Mouse (Mus musculus) stomach, postnatal 0 days (tissue): ENCODE measurements around the gene Ccnk. TPM values are rescaled to one million over a fixed set of nuclear protein-coding genes. Genes with fewer than 3 reads are reported as not detected.

Source experiments
- ATAC-seq: fragments of 200-750 bp; cut with Nextera tagmentation; 2 replicates; pipeline ENCODE4 v1.8.0; 2017; ENCODE audit not compliant: low FRiP score, low TSS enrichment
- DNase-seq: peaks from one replicate; pipeline ENCODE4 v3.0.0-alpha.2; 2016; ENCODE audit warnings: low spot score
- H3K27ac ChIP-seq: fragments of 300-500 bp; sonication (generic); replicated peaks from 2 replicates; pipeline ENCODE4 v1.5.1; 2014; ENCODE audit warnings: mild to moderate bottlenecking, control low read depth
- H3K27me3 ChIP-seq: fragments of 300-500 bp; sonication (generic); 2 replicates; pipeline ENCODE4 v1.6.1; 2014; ENCODE audit warnings: low read length; ENCODE audit not compliant: control insufficient read depth, insufficient read depth
- H3K36me3 ChIP-seq: fragments of 300-500 bp; sonication (generic); 2 replicates; pipeline ENCODE4 v1.6.1; 2014; ENCODE audit warnings: low read length, mixed read lengths; ENCODE audit not compliant: control insufficient read depth, insufficient read depth
- H3K4me1 ChIP-seq: fragments of 300-500 bp; sonication (generic); replicated peaks from 2 replicates; pipeline ENCODE4 v1.6.1; 2014; ENCODE audit warnings: antibody characterized with exemption; ENCODE audit not compliant: control insufficient read depth, insufficient read depth
- H3K4me2 ChIP-seq: fragments of 300-500 bp; sonication (generic); replicated peaks from 2 replicates; pipeline ENCODE4 v1.6.1; 2014; ENCODE audit warnings: low read depth, mild to moderate bottlenecking, control low read depth, moderate library complexity
- H3K4me3 ChIP-seq: fragments of 300-500 bp; sonication (generic); 2 replicates; pipeline ENCODE4 v1.5.1; 2014; ENCODE audit warnings: low read depth, low read length, control low read depth
- H3K9ac ChIP-seq: fragments of 300-500 bp; sonication (generic); 2 replicates; pipeline ENCODE4 v1.6.1; 2014; ENCODE audit warnings: mild to moderate bottlenecking, low read length, control low read depth, mixed read lengths
- H3K9me3 ChIP-seq: fragments of 300-500 bp; sonication (generic); 2 replicates; pipeline ENCODE4 v1.6.1; 2016; ENCODE audit warnings: low read length; ENCODE audit not compliant: control insufficient read depth
- CTCF ChIP-seq: IDR thresholded peaks from 2 replicates; pipeline ENCODE4 v1.5.1; 2016; ENCODE audit warnings: antibody characterized with exemption, low read depth, mild to moderate bottlenecking, moderate library complexity
- EP300 ChIP-seq: optimal IDR thresholded peaks from 2 replicates; pipeline ENCODE3; 2016; ENCODE audit warnings: antibody characterized with exemption
- WGBS: fragments of 180-500 bp; shearing (Covaris S2); extraction: QIAGEN DNeasy Blood & Tissue Kit; methylation state at CpG from one replicate; pipeline ENCODE4 v1.1.7; 2014; 5-methylcytosine and 5-hydroxymethylcytosine counted together
- polyA plus RNA-seq: library from polyadenylated mRNA; unstranded; fragments of >200 nt; fragmentation: Nextera tagmentation; extraction: Ambion mirVana; gene quantifications from 2 replicates; pipeline ENCODE4 v1.2.1, GENCODE M21; 2015

The Ccnk gene
- polyA plus RNA-seq, 1 experiment from 2014 or later, result 1.6 TPM

DNA sequence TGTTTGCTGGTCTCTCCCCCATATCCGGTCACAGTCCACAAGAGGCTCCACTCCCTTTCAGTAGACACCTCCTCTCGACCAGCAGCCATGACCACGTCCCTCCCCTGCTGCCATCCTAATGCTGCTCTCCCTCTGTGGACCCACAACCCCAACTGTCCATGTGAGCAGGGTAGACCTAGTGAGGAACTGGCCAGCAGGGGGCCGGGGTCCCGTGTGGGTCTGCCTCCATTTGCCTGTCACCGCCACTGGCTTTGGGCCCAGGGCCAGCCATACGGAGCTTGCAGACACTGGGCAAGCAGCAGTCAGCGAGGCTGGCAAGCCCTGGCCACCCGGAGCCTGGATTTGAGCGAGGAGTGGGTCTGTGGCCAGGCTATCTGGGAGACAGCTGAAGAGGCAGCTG lies 41.8 kb downstream of the Ccnk start:
- ATAC-seq (no peak), DNase-seq (no peak)
- Histone ChIP-seq H3K36me3 (no peaks in the 10 kb centered on the region), H3K9ac (no peak overlapping the region), H3K27me3 (no peaks in the 10 kb centered on the region), H3K4me3 (no peak overlapping the region), H3K4me1 (peaks cover 10% of the 10 kb centered on the region), H3K27ac (no peak overlapping the region), H3K4me2 (no peak overlapping the region), H3K9me3 (no peaks in the 10 kb centered on the region)
- WGBS, result 63% methylated on average over 10 of the region's 10 CpGs
- TF ChIP-seq EP300, result no peak
- TF ChIP-seq CTCF, result peak; percentile 60

GRCm38 (mm10) chr12:108221712-108222111 lies 42.3 kb downstream of the Ccnk start:
- no peak for TF ChIP-seq CTCF
- no peak for TF ChIP-seq EP300
- no peak for DNase-seq
- H3K27me3 ChIP-seq, result no peaks in the 10 kb centered on the region
- no peak for ATAC-seq
- no peaks in the 10 kb centered on the region for H3K9me3 ChIP-seq
- no peak overlapping the region for H3K27ac ChIP-seq
- no peak overlapping the region for H3K4me2 ChIP-seq
- H3K4me3 ChIP-seq, result no peak overlapping the region
- WGBS, result 89% methylated on average over 7 of the region's 7 CpGs
- H3K9ac ChIP-seq, result no peak overlapping the region
- peaks cover 10% of the 10 kb centered on the region for H3K4me1 ChIP-seq
- H3K36me3 ChIP-seq, result no peaks in the 10 kb centered on the region

GRCm38 (mm10) chr12:108223357-108223756 lies 44.0 kb downstream of the Ccnk start:
- ATAC-seq, result peak; percentile 72
- no peaks in the 10 kb centered on the region for H3K27me3 ChIP-seq
- no peaks in the 10 kb centered on the region for H3K9me3 ChIP-seq
- peak overlapping the region; percentile 13; the same call in 1 of the 2 replicates for H3K9ac ChIP-seq
- no peak overlapping the region; the same call in 1 of the 2 replicates for H3K4me2 ChIP-seq
- WGBS, result 28% methylated on average over 7 of the region's 8 CpGs
- peaks cover 10% of the 10 kb centered on the region for H3K4me1 ChIP-seq
- H3K4me3 ChIP-seq, result no peak overlapping the region
- TF ChIP-seq EP300 (no peak), CTCF (no peak)
- DNase-seq, result peak; percentile 52
- H3K27ac ChIP-seq, result no peak overlapping the region
- H3K36me3 ChIP-seq, result no peaks in the 10 kb centered on the region

- ATAC-seq, result no peak
- H3K4me1 ChIP-seq, result no peaks in the 10 kb centered on the region
Observed at GRCm38 (mm10) chr12:108225781-108226180, 46.4 kb downstream of the Ccnk start.

DNA sequence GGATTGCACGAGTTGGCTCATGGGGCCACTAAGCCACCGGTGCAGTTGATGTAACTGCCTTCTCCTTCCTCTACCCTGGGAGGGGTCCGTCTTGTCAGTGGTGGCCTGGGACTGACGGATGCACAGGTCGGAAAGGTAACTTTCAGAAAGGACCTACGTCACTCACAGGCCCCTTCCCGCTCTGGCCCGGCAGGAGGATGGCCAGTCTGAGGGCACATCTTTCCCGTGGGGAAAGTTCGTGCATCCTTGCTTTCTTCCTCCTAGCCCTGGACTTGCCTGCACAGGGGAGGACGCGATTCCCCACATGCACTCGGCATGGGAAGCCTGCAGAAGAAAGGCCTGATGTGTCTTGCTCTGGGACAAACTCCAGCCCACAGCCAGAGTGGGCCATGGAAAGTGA lies 46.8 kb downstream of the Ccnk start:
- H3K4me1 ChIP-seq, result no peaks in the 10 kb centered on the region
- no peak overlapping the region for H3K4me2 ChIP-seq
- H3K9me3 ChIP-seq, result no peaks in the 10 kb centered on the region
- no peaks in the 10 kb centered on the region for H3K36me3 ChIP-seq
- H3K4me3 ChIP-seq, result no peak overlapping the region
- ATAC-seq (no peak), DNase-seq (no peak)
- TF ChIP-seq CTCF (no peak), EP300 (no peak)
- no peak overlapping the region for H3K27ac ChIP-seq
- no peaks in the 10 kb centered on the region for H3K27me3 ChIP-seq
- no peak overlapping the region for H3K9ac ChIP-seq
- 84% methylated on average over 13 of the region's 13 CpGs for WGBS

More at GRCm38 (mm10) chr12:108225781-108226180, 46.4 kb downstream of the Ccnk start:
- H3K4me2 ChIP-seq, result no peak overlapping the region
- no peaks in the 10 kb centered on the region for H3K27me3 ChIP-seq
- 68% methylated on average over 7 of the region's 7 CpGs for WGBS
- no peak overlapping the region for H3K4me3 ChIP-seq
- H3K9me3 ChIP-seq, result no peaks in the 10 kb centered on the region
- no peak for DNase-seq
- no peak overlapping the region for H3K27ac ChIP-seq
- no peak overlapping the region for H3K9ac ChIP-seq
- TF ChIP-seq EP300, result no peak
- no peak for TF ChIP-seq CTCF
- no peaks in the 10 kb centered on the region for H3K36me3 ChIP-seq

GRCm38 (mm10) chr12:108226941-108227340 lies 47.6 kb downstream of the Ccnk start:
- 80% methylated on average over 12 of the region's 12 CpGs for WGBS
- no peak for TF ChIP-seq CTCF
- no peak for TF ChIP-seq EP300
- H3K4me1 ChIP-seq, result no peaks in the 10 kb centered on the region

More at GRCm38 (mm10) chr12:108226941-108227340, 47.6 kb downstream of the Ccnk start:
- H3K36me3 ChIP-seq, result no peaks in the 10 kb centered on the region
- H3K9me3 ChIP-seq, result no peaks in the 10 kb centered on the region
- no peak overlapping the region for H3K4me2 ChIP-seq
- ATAC-seq (no peak), DNase-seq (no peak)
- H3K27ac ChIP-seq, result no peak overlapping the region
- H3K27me3 ChIP-seq, result no peaks in the 10 kb centered on the region
- H3K9ac ChIP-seq, result no peak overlapping the region
- no peak overlapping the region for H3K4me3 ChIP-seq
